Comparison of ENCODE assay signal across 24 mouse cellular contexts in genomic region chr15:5152171-5152570, GRCm38 (mm10).
"Had no signal": no experiment of that assay in that cellular context is flagged by ENCODE, and none has a peak within 500 bp of the region (broad histone marks: within the 10 kb centered on the region; RNA-seq: fewer than 3 reads in every experiment).

No protein-coding gene starts in this region.

- H3K27me3 ChIP-seq: heart, embryonic 13.5 days; heart, embryonic 15.5 days; hindbrain, embryonic 13.5 days; hindbrain, embryonic 15.5 days; limb, embryonic 12.5 days; liver, embryonic 13.5 days; liver, embryonic 15.5 days had no signal

- H3K36me3 ChIP-seq: heart, embryonic 15.5 days; hindbrain, embryonic 13.5 days; hindbrain, embryonic 15.5 days; limb, embryonic 10.5 days; limb, embryonic 12.5 days; liver, embryonic 15.5 days had no signal

- H3K4me3 ChIP-seq: gastrocnemius, adult 2 months; heart, adult 2 months; heart, embryonic 13.5 days; heart, embryonic 15.5 days; hindbrain, embryonic 13.5 days; hindbrain, embryonic 15.5 days; layer of hippocampus, adult 2 months; left cerebral cortex, adult 2 months; limb, embryonic 10.5 days; limb, embryonic 12.5 days; liver, embryonic 13.5 days; liver, embryonic 15.5 days had no signal

- H3K27ac ChIP-seq: gastrocnemius, adult 2 months; heart, adult 2 months; heart, embryonic 13.5 days; heart, embryonic 15.5 days; hindbrain, embryonic 13.5 days; hindbrain, embryonic 15.5 days; hindbrain, postnatal 0 days; layer of hippocampus, adult 2 months; left cerebral cortex, adult 2 months; limb, embryonic 10.5 days; limb, embryonic 12.5 days; liver, embryonic 13.5 days; liver, embryonic 15.5 days had no signal

- H3K9me3 ChIP-seq: heart, embryonic 13.5 days; heart, embryonic 15.5 days; hindbrain, embryonic 13.5 days; hindbrain, embryonic 15.5 days; limb, embryonic 10.5 days; limb, embryonic 12.5 days; liver, embryonic 13.5 days; liver, embryonic 15.5 days had no signal

- DNase-seq: gastrocnemius, adult 2 months; gastrocnemius, postnatal 10 days; gastrocnemius, postnatal 36 days; heart, adult 2 months; heart, postnatal 14 days; heart, postnatal 36 days; kidney, adult 11 months; kidney, adult 2 months; kidney, adult 9 months; kidney, postnatal 10 days; kidney, postnatal 25 days; kidney, postnatal 4 days; liver; liver, embryonic 13.5 days had no signal

- H3K9ac ChIP-seq: heart, embryonic 13.5 days; heart, embryonic 15.5 days; hindbrain, embryonic 13.5 days; hindbrain, embryonic 15.5 days; limb, embryonic 12.5 days; liver, embryonic 13.5 days; liver, embryonic 15.5 days had no signal
